Comparison of ENCODE assay signal across 8 mouse cellular contexts in genomic region chr14:93891371-93891746, GRCm38 (mm10). TPM values are rescaled to one million over a fixed set of nuclear protein-coding genes. Genes with fewer than 3 reads are reported as not detected.
A peak's percentile ranks its signal among the peaks of the same experiment; 100 is the strongest.
DNase-seq lines count a peak whose midpoint lies in the region; ATAC-seq and TF ChIP-seq lines count a peak whose summit lies in the region.

No protein-coding gene starts in this region.

- 5% methylated on average over 13 of the region's 13 CpGs for WGBS in spleen, adult 2 months
- WGBS in intestine, embryonic 16.5 days: 3% methylated on average over 13 of the region's 13 CpGs
- WGBS in neural tube, embryonic 11.5 days: 2% methylated on average over 13 of the region's 13 CpGs

- no peaks in the 10 kb centered on the region for H3K9me3 ChIP-seq in intestine, embryonic 16.5 days (ENCODE audit: control insufficient read depth, low read length)
- H3K9me3 ChIP-seq in neural tube, embryonic 11.5 days (ENCODE audit: control insufficient read depth, low read length): no peaks in the 10 kb centered on the region

- no peak for TF ChIP-seq CTCF in spleen, adult 2 months (IDR thresholded peaks at IDR 0.05; ENCODE audit: extremely low read depth, insufficient read depth, insufficient read length, insufficient replicate concordance)

- H3K36me3 ChIP-seq in spleen, adult 2 months (ENCODE audit: control insufficient read depth, insufficient read depth, low read length): no peaks in the 10 kb centered on the region
- no peaks in the 10 kb centered on the region for H3K36me3 ChIP-seq in intestine, embryonic 16.5 days (ENCODE audit: control insufficient read depth, insufficient read depth, low read length)
- no peaks in the 10 kb centered on the region for H3K36me3 ChIP-seq in neural tube, embryonic 11.5 days (ENCODE audit: control insufficient read depth, insufficient read depth, low read length)

- TF ChIP-seq POLR2A in spleen, adult 2 months (IDR thresholded peaks at IDR 0.05; ENCODE audit: low read depth, low read length): no peak

- peak overlapping the region; percentile 47; the same call in 1 of the 2 replicates for H3K4me3 ChIP-seq in spleen, adult 2 months (ENCODE audit: extremely low read depth, insufficient read depth, insufficient read length)
- H3K4me3 ChIP-seq in intestine, embryonic 16.5 days (ENCODE audit: low read length): peak overlapping the region; percentile 64
- H3K4me3 ChIP-seq in neural tube, embryonic 11.5 days (ENCODE audit: low read depth, low read length): peak overlapping the region; percentile 45

- H3K27me3 ChIP-seq in spleen, adult 2 months (ENCODE audit: control insufficient read depth, insufficient read depth, low read length): peaks cover 6% of the 10 kb centered on the region; the same call in 1 of the 2 replicates
- 0 out of 2 replicates have a peak, but pooled peaks cover 2% of the 10 kb centered on the region for H3K27me3 ChIP-seq in intestine, embryonic 16.5 days (replicated peaks; ENCODE audit: control insufficient read depth, insufficient read depth, low read length)
- H3K27me3 ChIP-seq in neural tube, embryonic 11.5 days (ENCODE audit: control insufficient read depth, insufficient read depth, low read length): no peaks in the 10 kb centered on the region

- peak overlapping the region; percentile 62 for H3K9ac ChIP-seq in intestine, embryonic 16.5 days (ENCODE audit: low read depth, low read length)
- H3K9ac ChIP-seq in neural tube, embryonic 11.5 days (ENCODE audit: low read length): peak overlapping the region; percentile 58

- peak; percentile 36 for DNase-seq in embryo, embryonic 10 days (ENCODE audit: low spot score)
- DNase-seq in embryo, embryonic 9.5 days (ENCODE audit: extremely low spot score): no peak
- no peak for DNase-seq in spleen, adult 2 months (ENCODE audit: low read depth in 1 of 2, low spot score in 2 of 2)
- DNase-seq in spleen, adult 18-20 months: no peak
- DNase-seq in neural tube, embryonic 11.5 days (ENCODE audit: low spot score): peak; percentile 56
- no peak for DNase-seq in adipocyte (ENCODE audit: low spot score)
- DNase-seq in thymus, postnatal 14 days: no peak

- no peak overlapping the region for H3K27ac ChIP-seq in spleen, adult 2 months (ENCODE audit: insufficient read depth, low read length)
- peak overlapping the region; percentile 59 for H3K27ac ChIP-seq in intestine, embryonic 16.5 days (ENCODE audit: low read length)
- H3K27ac ChIP-seq in neural tube, embryonic 11.5 days (ENCODE audit: low read depth, low read length): peak overlapping the region; percentile 42; the same call in 1 of the 2 replicates

- peak; percentile 21 for ATAC-seq in intestine, embryonic 16.5 days
- ATAC-seq in neural tube, embryonic 11.5 days (ENCODE audit: insufficient read depth, low FRiP score, low TSS enrichment): no peak

- no peaks in the 10 kb centered on the region for H3K4me1 ChIP-seq in spleen, adult 2 months (ENCODE audit: control insufficient read depth, insufficient read depth, insufficient read length)
- H3K4me1 ChIP-seq in intestine, embryonic 16.5 days (ENCODE audit: control insufficient read depth, insufficient read depth, low read length): no peaks in the 10 kb centered on the region
- H3K4me1 ChIP-seq in neural tube, embryonic 11.5 days (ENCODE audit: control insufficient read depth, insufficient read depth, low read length): 0 out of 2 replicates have a peak, but pooled peaks cover 2% of the 10 kb centered on the region

- peak overlapping the region; percentile 96 for H3K4me2 ChIP-seq in intestine, embryonic 16.5 days (ENCODE audit: low read depth, low read length)
- peak overlapping the region; percentile 76 for H3K4me2 ChIP-seq in neural tube, embryonic 11.5 days (ENCODE audit: low read depth)

RNA-seq across cellular contexts. Expression of gene Pcdh9, which starts 0.9 kb away (rescaled TPM):
- polyA plus RNA-seq in spleen, adult 2 months (2012; rRNA removed): 0.41 and 0.67 TPM in 2 replicates
- 13.6 and 14.6 TPM in 2 replicates for polyA plus RNA-seq in intestine, embryonic 16.5 days (2015; fragmentation: Nextera tagmentation; extraction: Ambion mirVana)
- polyA plus RNA-seq in neural tube, embryonic 11.5 days (2014; fragmentation: Nextera tagmentation; extraction: Ambion mirVana): 39.8 and 48.6 TPM in 2 replicates

Comparison
In these comparisons a context has a peak if more than half of its experiments do, and no peak if none do; other contexts are left out.
1. DNase-seq: peak in embryo, embryonic 10 days (single experiment) and neural tube, embryonic 11.5 days (single experiment); none in embryo, embryonic 9.5 days (single experiment), spleen, adult 2 months (0 of 2), spleen, adult 18-20 months (0 of 2), adipocyte (single experiment) and thymus, postnatal 14 days (single experiment).
2. Peak in every context shown above with its lines, with median percentiles within 50 percentile points of each other: H3K4me3 ChIP-seq.